Mouse (Mus musculus) intestine, embryonic 15.5 days (tissue): ENCODE data around the gene Bcl2l14. TPM values are rescaled to one million over a fixed set of nuclear protein-coding genes. Genes with fewer than 3 reads are reported as not detected.
A peak's percentile ranks its signal among the peaks of the same experiment; 100 is the strongest.

Experiments used
- ATAC-seq: fragments of 200-750 bp; cut with Nextera tagmentation; 2 replicates; pipeline ENCODE4 v1.8.0; 2017; ENCODE audit warnings: moderate TSS enrichment, moderate library complexity
- H3K27ac ChIP-seq: fragments of 300-500 bp; sonication (generic); 2 replicates; pipeline ENCODE4 v1.5.1; 2015; ENCODE audit warnings: mild to moderate bottlenecking, inconsistent platforms
- H3K27me3 ChIP-seq: fragments of 300-500 bp; sonication (generic); replicated peaks from 2 replicates; pipeline ENCODE4 v1.6.1; 2015; ENCODE audit warnings: inconsistent platforms
- H3K36me3 ChIP-seq: fragments of 300-500 bp; sonication (generic); 2 replicates; pipeline ENCODE4 v1.6.1; 2015; ENCODE audit warnings: inconsistent platforms
- H3K4me1 ChIP-seq: fragments of 300-500 bp; sonication (generic); replicated peaks from 2 replicates; pipeline ENCODE4 v1.6.1; 2015; ENCODE audit warnings: inconsistent platforms
- H3K4me2 ChIP-seq: fragments of 300-500 bp; sonication (generic); replicated peaks from 2 replicates; pipeline ENCODE4 v1.6.1; 2015; ENCODE audit warnings: mild to moderate bottlenecking, inconsistent platforms
- H3K4me3 ChIP-seq: fragments of 300-500 bp; sonication (generic); replicated peaks from 2 replicates; pipeline ENCODE4 v1.5.1; 2015; ENCODE audit warnings: inconsistent platforms
- H3K9ac ChIP-seq: fragments of 300-500 bp; sonication (generic); 2 replicates; pipeline ENCODE4 v1.6.1; 2015; ENCODE audit warnings: inconsistent platforms
- H3K9me3 ChIP-seq: fragments of 300-500 bp; sonication (generic); 2 replicates; pipeline ENCODE4 v1.6.1; 2016; ENCODE audit warnings: inconsistent platforms
- whole genome bisulfite sequencing: fragments of 180-500 bp; shearing (Covaris S2); methylation state at CpG from one replicate; pipeline ENCODE4 v1.1.7; 2015; 5-methylcytosine and 5-hydroxymethylcytosine counted together
- polyA plus RNA-seq: library from polyadenylated mRNA; unstranded; fragments of >200 nt; fragmentation: Nextera tagmentation; extraction: Ambion mirVana; gene quantifications from 2 replicates; pipeline ENCODE4 v1.2.1, GENCODE M21; 2015

Gene Bcl2l14
- polyA plus RNA-seq, 1 experiment from 2014 or later = 3.9 TPM

DNA sequence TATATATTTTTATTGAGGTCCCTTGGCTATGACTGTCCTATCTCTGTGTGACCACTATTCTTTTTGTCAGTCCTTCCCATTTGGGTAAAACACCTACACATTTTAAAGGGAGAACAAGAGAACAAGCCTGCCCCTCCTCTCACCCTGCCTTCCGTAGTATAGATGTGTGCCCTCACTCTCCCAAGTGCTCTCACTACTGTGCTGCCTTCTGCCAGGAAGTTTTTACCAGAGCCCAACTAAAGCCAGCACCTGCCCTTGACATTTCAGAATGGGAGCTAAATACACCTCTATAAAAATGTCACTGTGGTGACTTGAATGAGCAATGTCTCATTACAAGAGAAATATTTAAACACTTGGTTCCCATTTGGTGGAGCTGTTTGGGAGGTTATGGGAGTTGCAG is 62.3 kb downstream of the Bcl2l14 start:
- Histone ChIP-seq H3K27ac (no peak overlapping the region), H3K4me1 (no peaks in the 10 kb centered on the region), H3K4me3 (no peak overlapping the region), H3K27me3 (no peaks in the 10 kb centered on the region), H3K4me2 (no peak overlapping the region), H3K9ac (no peak overlapping the region), H3K9me3 (no peaks in the 10 kb centered on the region), H3K36me3 (peaks cover 42% of the 10 kb centered on the region)
- 88% methylated on average over 1 of the region's 1 CpGs for WGBS
- ATAC-seq = no peak

DNA sequence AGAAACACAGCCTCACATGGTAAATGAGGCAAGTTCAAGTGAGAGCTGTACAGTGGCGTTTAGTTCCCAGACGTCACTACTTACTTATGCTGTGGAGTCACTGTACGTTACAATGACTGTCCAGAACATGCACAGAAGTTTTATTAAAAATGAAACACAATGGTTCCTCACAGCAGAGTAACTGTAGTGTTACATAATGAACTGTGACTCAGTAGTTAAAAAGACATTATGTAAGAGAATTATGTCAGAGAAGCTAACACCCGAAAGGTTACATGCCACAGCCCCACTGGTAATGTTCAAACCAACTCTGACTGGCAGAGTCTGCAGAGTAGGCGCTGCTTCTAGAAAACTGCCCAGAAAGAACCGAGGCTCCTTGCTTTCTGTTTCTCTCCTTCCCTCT is 65.1 kb downstream of the Bcl2l14 start:
- H3K27ac ChIP-seq = no peak overlapping the region
- H3K9ac ChIP-seq = no peak overlapping the region
- H3K4me3 ChIP-seq = no peak overlapping the region
- no peak for ATAC-seq
- H3K9me3 ChIP-seq = no peaks in the 10 kb centered on the region
- H3K4me2 ChIP-seq = no peak overlapping the region
- H3K36me3 ChIP-seq = peaks cover 25% of the 10 kb centered on the region
- no peaks in the 10 kb centered on the region for H3K27me3 ChIP-seq
- 88% methylated on average over 6 of the region's 6 CpGs for WGBS
- H3K4me1 ChIP-seq = no peaks in the 10 kb centered on the region

DNA sequence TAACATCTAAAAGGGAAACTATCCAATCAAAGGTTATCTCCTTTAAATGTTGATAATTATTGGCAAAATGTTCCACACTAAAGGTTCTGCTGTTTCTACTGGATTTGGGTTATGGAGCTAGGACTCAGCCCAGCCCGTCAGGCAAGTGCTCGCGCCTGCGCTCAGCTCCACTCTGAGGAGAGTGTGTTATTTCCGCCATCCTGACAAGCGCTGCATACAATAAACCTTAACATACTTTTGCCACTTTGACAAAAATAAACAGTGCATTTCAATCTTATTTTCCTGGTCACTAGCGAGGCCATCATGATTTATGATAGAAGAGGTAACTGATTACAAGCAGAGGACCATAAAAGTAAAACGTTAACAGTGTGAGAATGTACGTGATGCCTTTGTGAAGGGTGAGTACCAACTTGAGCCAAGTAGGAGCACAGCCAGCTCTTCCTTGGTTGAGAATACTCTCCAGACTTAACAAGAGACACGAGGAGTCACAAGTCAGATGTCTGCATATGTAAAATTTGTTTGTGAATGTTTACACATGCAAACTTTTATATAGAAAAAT is 70.6 kb downstream of the Bcl2l14 start:
- Histone ChIP-seq H3K4me1 (0 out of 2 replicates have a peak, but pooled peaks cover 9% of the 10 kb centered on the region), H3K36me3 (peaks cover 13% of the 10 kb centered on the region), H3K4me2 (no peak overlapping the region), H3K4me3 (no peak overlapping the region), H3K27ac (no peak overlapping the region), H3K9ac (no peak overlapping the region), H3K9me3 (no peaks in the 10 kb centered on the region), H3K27me3 (no peaks in the 10 kb centered on the region)
- WGBS = 49% methylated on average over 10 of the region's 10 CpGs
- ATAC-seq = peak; percentile 91

DNA sequence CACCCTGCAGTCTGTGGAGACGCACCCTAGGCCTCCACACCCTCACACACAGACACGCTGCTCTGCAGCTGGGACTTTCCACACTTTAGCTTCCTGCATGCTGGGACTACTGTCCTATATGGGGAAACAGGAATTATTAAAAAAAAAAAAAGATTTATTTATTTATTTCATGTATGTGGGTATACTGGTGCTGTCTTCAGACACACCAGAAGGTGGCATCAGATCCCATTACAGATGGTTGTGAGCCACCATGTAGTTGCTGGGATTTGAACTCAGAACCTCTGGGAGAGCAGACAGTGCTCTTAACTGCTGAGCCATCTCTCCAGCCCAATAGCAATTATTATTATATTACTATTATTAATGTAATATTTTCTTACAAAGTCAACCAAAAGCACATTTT is 73.2 kb downstream of the Bcl2l14 start:
- 78% methylated on average over 2 of the region's 2 CpGs for WGBS
- Histone ChIP-seq H3K4me3 (no peak overlapping the region), H3K9me3 (no peaks in the 10 kb centered on the region), H3K4me1 (0 out of 2 replicates have a peak, but pooled peaks cover 9% of the 10 kb centered on the region), H3K36me3 (peaks cover 13% of the 10 kb centered on the region), H3K4me2 (no peak overlapping the region), H3K27me3 (no peaks in the 10 kb centered on the region), H3K9ac (no peak overlapping the region), H3K27ac (no peak overlapping the region)
- no peak for ATAC-seq

DNA sequence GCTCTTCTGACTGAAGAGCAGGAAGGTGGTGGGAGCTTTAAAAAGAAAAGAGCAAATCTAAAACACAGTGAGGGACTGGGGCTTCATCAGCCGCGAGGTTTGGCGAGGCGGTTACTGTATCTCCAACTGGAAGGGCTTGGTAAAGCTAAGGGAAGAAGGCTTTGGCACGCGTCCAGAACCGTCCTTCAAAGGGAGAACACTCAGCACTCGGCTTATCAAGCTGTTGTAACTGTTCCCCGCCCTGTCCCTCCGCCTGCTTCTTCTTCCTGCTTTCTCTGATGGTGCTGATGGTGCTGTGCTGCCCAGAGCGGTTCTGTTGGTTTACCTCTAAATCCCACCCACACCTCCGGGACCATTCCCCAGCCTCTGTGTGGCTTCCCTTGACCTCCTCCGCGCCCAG is 74.7 kb downstream of the Bcl2l14 start:
- 55% methylated on average over 14 of the region's 14 CpGs for WGBS
- Histone ChIP-seq H3K36me3 (peaks cover 7% of the 10 kb centered on the region; the same call in 1 of the 2 replicates), H3K27ac (0 out of 2 replicates have a peak overlapping the region, but pooled peaks have one; percentile 40), H3K9me3 (no peaks in the 10 kb centered on the region), H3K4me2 (0 out of 2 replicates have a peak overlapping the region, but pooled peaks have one; percentile 17), H3K4me3 (no peak overlapping the region), H3K9ac (no peak overlapping the region), H3K4me1 (0 out of 2 replicates have a peak, but pooled peaks cover 9% of the 10 kb centered on the region), H3K27me3 (no peaks in the 10 kb centered on the region)
- peak; percentile 78 for ATAC-seq

DNA sequence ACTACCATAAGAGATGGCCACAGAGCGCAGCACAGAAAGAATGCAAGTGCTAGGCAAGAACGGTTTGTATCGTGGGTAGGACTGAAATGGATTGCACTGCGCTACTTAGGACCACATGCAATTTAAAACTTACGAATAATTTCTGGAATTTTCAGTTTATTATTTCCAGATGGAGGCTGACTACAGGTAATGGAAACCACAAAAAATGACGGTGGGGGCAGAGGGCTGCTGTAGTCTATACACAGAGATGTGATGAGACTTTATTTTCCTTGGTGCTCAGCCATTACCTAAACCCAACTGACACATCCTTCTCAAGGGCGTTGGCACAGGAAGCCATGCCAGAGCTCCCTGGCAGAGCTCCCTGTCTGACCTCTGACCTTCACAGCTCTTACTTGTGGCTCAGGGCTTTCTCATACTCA is 77.0 kb downstream of the Bcl2l14 start:
- H3K4me3 ChIP-seq = no peak overlapping the region
- no peak for ATAC-seq
- no peaks in the 10 kb centered on the region for H3K27me3 ChIP-seq
- WGBS = 92% methylated on average over 7 of the region's 7 CpGs
- no peak overlapping the region for H3K9ac ChIP-seq
- H3K27ac ChIP-seq = no peak overlapping the region
- 0 out of 2 replicates have a peak, but pooled peaks cover 9% of the 10 kb centered on the region for H3K4me1 ChIP-seq
- H3K4me2 ChIP-seq = no peak overlapping the region
- peaks cover 7% of the 10 kb centered on the region; the same call in 1 of the 2 replicates for H3K36me3 ChIP-seq
- no peaks in the 10 kb centered on the region for H3K9me3 ChIP-seq

DNA sequence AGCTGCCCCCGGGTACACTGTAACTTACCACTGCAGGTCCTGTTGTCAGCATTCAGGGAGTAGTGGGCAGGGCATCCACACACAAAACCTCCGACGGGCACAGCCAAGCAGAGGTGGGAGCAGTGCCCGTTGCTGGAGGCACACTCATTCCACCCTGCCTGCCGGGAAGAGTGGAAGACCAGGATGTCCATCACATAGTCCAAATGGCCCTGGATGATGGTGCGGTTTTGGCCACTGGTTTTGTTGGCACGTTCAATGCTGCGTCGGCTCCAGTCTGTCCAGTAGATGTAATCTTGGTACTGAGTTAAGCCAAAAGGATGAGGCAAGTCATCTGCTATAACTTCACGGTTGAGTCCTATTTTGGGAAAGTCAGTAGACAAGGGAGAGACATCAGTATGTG is 83.4 kb downstream of the Bcl2l14 start:
- 94% methylated on average over 10 of the region's 10 CpGs for WGBS
- Histone ChIP-seq H3K9me3 (no peaks in the 10 kb centered on the region), H3K4me2 (no peak overlapping the region), H3K9ac (no peak overlapping the region), H3K4me3 (no peak overlapping the region), H3K36me3 (peaks cover 11% of the 10 kb centered on the region; the same call in 1 of the 2 replicates), H3K27me3 (no peaks in the 10 kb centered on the region), H3K4me1 (no peaks in the 10 kb centered on the region), H3K27ac (no peak overlapping the region)
- no peak for ATAC-seq

DNA sequence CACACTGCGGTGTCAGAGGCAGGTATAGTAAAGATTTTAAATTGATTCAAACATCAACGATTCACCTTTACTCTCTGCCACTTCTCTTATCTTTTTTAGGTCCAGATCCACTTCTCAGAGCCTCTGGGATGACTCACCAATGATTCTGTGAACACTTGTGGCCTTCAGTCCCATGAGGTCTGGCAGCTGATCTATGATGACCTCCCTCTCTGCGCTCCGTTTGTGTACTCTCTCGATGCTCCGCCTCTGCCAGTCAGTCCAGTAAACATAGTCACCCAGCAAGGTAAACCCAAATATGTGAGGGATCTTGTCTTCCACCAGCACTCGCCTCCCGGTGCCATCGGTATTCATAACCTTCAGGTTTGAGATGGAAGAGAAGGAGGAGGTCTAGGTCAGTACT is 90.2 kb downstream of the Bcl2l14 start:
- Histone ChIP-seq H3K4me2 (no peak overlapping the region), H3K36me3 (0 out of 2 replicates have a peak, but pooled peaks cover 4% of the 10 kb centered on the region), H3K4me1 (no peaks in the 10 kb centered on the region), H3K27ac (no peak overlapping the region), H3K4me3 (no peak overlapping the region), H3K27me3 (no peaks in the 10 kb centered on the region), H3K9me3 (no peaks in the 10 kb centered on the region), H3K9ac (no peak overlapping the region)
- WGBS = 84% methylated on average over 9 of the region's 9 CpGs
- ATAC-seq = no peak

Other genes starting within 250 kb of the Bcl2l14 start
- gene Lrp6, start 170.6 kb downstream of the Bcl2l14 start, polyA plus RNA-seq = 25.4 and 25.5 TPM in 2 replicates
- gene Mansc1, start 236.2 kb downstream of the Bcl2l14 start, polyA plus RNA-seq = 6.4 and 6.9 TPM in 2 replicates
- 15.4 and 16.8 TPM in 2 replicates for gene Borcs5, start 243.2 kb downstream of the Bcl2l14 start, polyA plus RNA-seq